Mouse (Mus musculus): ENCODE measurements around the gene Aifm3.

DNA sequence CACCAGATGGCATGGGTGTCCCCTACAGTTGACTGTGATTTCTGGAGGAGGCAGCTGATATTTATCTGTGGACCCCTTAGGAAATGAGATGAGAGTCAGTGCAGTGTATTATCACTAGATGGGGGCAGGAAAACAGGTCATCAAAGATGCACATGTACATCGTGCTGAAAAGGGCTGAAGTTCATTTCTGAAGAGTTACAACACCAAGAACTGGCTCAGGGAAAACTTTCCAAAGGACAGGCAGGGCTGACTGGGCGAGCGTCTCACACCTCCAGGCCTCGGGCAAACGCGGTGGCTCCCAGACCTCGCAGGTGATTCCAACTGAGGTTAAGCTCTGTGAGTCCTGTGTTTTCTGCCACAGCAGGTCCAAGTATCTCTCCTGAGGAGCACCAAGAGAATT is 63.4 kb downstream of the Aifm3 start:
- TF ChIP-seq CTCF (IDR thresholded peaks at IDR 0.05; ENCODE audit: low read depth) (no peak), EP300 (IDR thresholded peaks at IDR 0.05; ENCODE audit: low read depth) (no peak)
